12 mouse cellular contexts compared by ENCODE assay signal in the genomic region with DNA sequence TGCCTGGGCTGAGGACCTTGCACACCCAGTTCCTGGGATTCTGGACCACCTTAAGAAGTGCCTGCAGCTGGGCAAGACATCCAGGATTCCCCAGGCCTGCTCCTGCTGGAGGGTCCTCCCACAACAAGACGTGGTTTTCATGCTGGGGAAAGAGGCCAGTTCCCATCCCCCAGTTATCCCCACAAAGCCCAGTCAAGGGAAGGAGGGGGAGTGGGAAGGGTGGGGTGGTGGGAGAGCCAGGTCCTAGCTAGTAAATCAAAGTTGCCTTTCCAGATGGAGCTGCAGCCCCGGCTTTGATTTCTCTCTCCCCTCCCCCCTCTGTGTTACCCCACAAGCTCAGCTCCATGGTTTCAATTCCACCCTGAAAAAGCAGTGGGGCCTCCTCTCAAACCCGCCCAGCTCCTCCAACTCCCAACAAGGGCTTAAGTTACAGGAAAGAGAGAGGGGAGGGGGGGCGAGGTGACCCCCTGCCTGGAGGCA. TPM values are rescaled to one million over a fixed set of nuclear protein-coding genes. Genes with fewer than 3 reads are reported as not detected.
DNase-seq lines count a peak whose midpoint lies in the region; ATAC-seq lines count a peak whose summit lies in the region.
"Had no signal": no experiment of that assay in that cellular context is flagged by ENCODE, and none has a peak within 500 bp of the region (broad histone marks: within the 10 kb centered on the region; RNA-seq: fewer than 3 reads in every experiment).

No protein-coding gene starts in this region.

- ATAC-seq in kidney, embryonic 16.5 days (ENCODE audit: low FRiP score, low TSS enrichment) = peak; percentile 86
- peak; percentile 80 for ATAC-seq in forebrain, embryonic 11.5 days (replicated peaks; ENCODE audit: low FRiP score)
- ATAC-seq: liver, postnatal 0 days; Patski had no signal

- H3K9ac ChIP-seq in kidney, embryonic 16.5 days (replicated peaks; ENCODE audit: low read length) = peak overlapping the region; percentile 17
- peak overlapping the region; percentile 38 for H3K9ac ChIP-seq in forebrain, embryonic 11.5 days (ENCODE audit: low read length)
- H3K9ac ChIP-seq: liver, postnatal 0 days had no signal

- H3K9me3 ChIP-seq in kidney, embryonic 16.5 days (ENCODE audit: low read length) = no peaks in the 10 kb centered on the region
- no peaks in the 10 kb centered on the region for H3K9me3 ChIP-seq in forebrain, embryonic 11.5 days (ENCODE audit: control insufficient read depth, low read length)

- H3K4me2 ChIP-seq in kidney, embryonic 16.5 days (replicated peaks; ENCODE audit: low read depth, low read length) = peak overlapping the region; percentile 15; the same call in 1 of the 2 replicates
- peak overlapping the region; percentile 28 for H3K4me2 ChIP-seq in forebrain, embryonic 11.5 days (ENCODE audit: low read depth, low read length, severe bottlenecking)

- WGBS in kidney, embryonic 16.5 days = 3% methylated on average over 3 of the region's 4 CpGs
- 0% methylated on average over 3 of the region's 4 CpGs for WGBS in forebrain, embryonic 11.5 days

- no peaks in the 10 kb centered on the region for H3K36me3 ChIP-seq in kidney, embryonic 16.5 days (ENCODE audit: insufficient read depth, low read length)
- no peaks in the 10 kb centered on the region for H3K36me3 ChIP-seq in forebrain, embryonic 11.5 days (ENCODE audit: control insufficient read depth, insufficient read depth, low read length)

- DNase-seq in kidney, adult 18-20 months = no peak
- peak; percentile 74 for DNase-seq in embryo, embryonic 10 days (ENCODE audit: low spot score)
- DNase-seq in forebrain, embryonic 11.5 days (ENCODE audit: low spot score) = peak; percentile 73
- DNase-seq in neural tube, embryonic 10.5 days (ENCODE audit: extremely low spot score, low spot score) = peak; percentile 76
- DNase-seq in layer of hippocampus, adult 8-10 months (ENCODE audit: low spot score in 2 of 2) = no peak
- DNase-seq in right cerebral cortex, adult 18-20 months = no peak
- DNase-seq in adrenal gland, adult 18-20 months (ENCODE audit: low spot score in 2 of 2) = no peak
- DNase-seq: gastrocnemius, adult 2 months; liver, postnatal 0 days; thymus, adult 2 months had no signal

- peaks cover 22% of the 10 kb centered on the region for H3K4me1 ChIP-seq in kidney, embryonic 16.5 days (ENCODE audit: insufficient read depth, low read length)
- H3K4me1 ChIP-seq in forebrain, embryonic 11.5 days (replicated peaks; ENCODE audit: control insufficient read depth, insufficient read depth, low read length) = peaks cover 8% of the 10 kb centered on the region

- H3K27ac ChIP-seq in kidney, embryonic 16.5 days (ENCODE audit: low read length) = peak overlapping the region; percentile 84
- peak overlapping the region; percentile 82 for H3K27ac ChIP-seq in forebrain, embryonic 11.5 days (ENCODE audit: low read depth, low read length)
- H3K27ac ChIP-seq: gastrocnemius, adult 2 months had no signal

- no peak overlapping the region for H3K4me3 ChIP-seq in kidney, embryonic 16.5 days (ENCODE audit: low read length)
- H3K4me3 ChIP-seq in forebrain, embryonic 11.5 days (ENCODE audit: low read depth, low read length) = no peak overlapping the region
- H3K4me3 ChIP-seq: gastrocnemius, adult 2 months had no signal

- H3K27me3 ChIP-seq in kidney, embryonic 16.5 days (ENCODE audit: insufficient read depth, low read length) = no peaks in the 10 kb centered on the region
- no peaks in the 10 kb centered on the region for H3K27me3 ChIP-seq in forebrain, embryonic 11.5 days (ENCODE audit: control insufficient read depth, insufficient read depth, low read length)
- H3K27me3 ChIP-seq: Patski had no signal

RNA-seq across cellular contexts. Expression of gene Fzd2, which starts 8.8 kb away (rescaled TPM):
- polyA plus RNA-seq in kidney, embryonic 16.5 days (2015; fragmentation: Nextera tagmentation; extraction: Ambion mirVana) = 27.2 and 27.5 TPM in 2 replicates
- polyA plus RNA-seq in forebrain, embryonic 11.5 days (2014; fragmentation: Nextera tagmentation; extraction: Ambion mirVana) = 45.2 and 46.3 TPM in 2 replicates
- total RNA-seq in layer of hippocampus, adult 8-10 months (2022) = 1 to 10 TPM; 5.9 to 7.3 (median 6.1) TPM
- total RNA-seq in adrenal gland, adult 18-20 months (2021) = 1 to 10 TPM; 2.6 to 3.6 TPM

RNA-seq across cellular contexts. Expression of gene Gm11627, which starts 16.1 kb away (rescaled TPM):
- 7.9 and 10.8 TPM in 2 replicates for polyA plus RNA-seq in kidney, embryonic 16.5 days (2015; fragmentation: Nextera tagmentation; extraction: Ambion mirVana)
- polyA plus RNA-seq in forebrain, embryonic 11.5 days (2014; fragmentation: Nextera tagmentation; extraction: Ambion mirVana) = 12.7 and 13.8 TPM in 2 replicates
- total RNA-seq in layer of hippocampus, adult 8-10 months (2022) = 1 to 10 TPM in 3 of 4 experiments, under 1 TPM in 1; 0.93 to 2.8 (median 1.6) TPM
- not detected for total RNA-seq in adrenal gland, adult 18-20 months (2021)
- total RNA-seq: gastrocnemius, adult 2 months had no signal
- polyA plus RNA-seq: liver, postnatal 0 days; Patski had no signal

RNA-seq across cellular contexts. Expression of gene Gpatch8, which starts 39.2 kb away (rescaled TPM):
- polyA plus RNA-seq in kidney, embryonic 16.5 days (2015; fragmentation: Nextera tagmentation; extraction: Ambion mirVana) = 47.5 and 63.8 TPM in 2 replicates
- polyA plus RNA-seq in forebrain, embryonic 11.5 days (2014; fragmentation: Nextera tagmentation; extraction: Ambion mirVana) = 52.4 and 54.5 TPM in 2 replicates
- 10 to 100 TPM; 49.2 to 66.6 (median 52.9) TPM for total RNA-seq in layer of hippocampus, adult 8-10 months (2022)
- 10 to 100 TPM; 24.6 to 29.8 TPM for total RNA-seq in adrenal gland, adult 18-20 months (2021)

Comparison
In these comparisons a context has a peak if more than half of its experiments do, and no peak if none do; other contexts are left out.
1. DNase-seq: peak in embryo, embryonic 10 days (single experiment), forebrain, embryonic 11.5 days (single experiment) and neural tube, embryonic 10.5 days (single experiment); none in kidney, adult 18-20 months (single experiment), layer of hippocampus, adult 8-10 months (0 of 2), right cerebral cortex, adult 18-20 months (single experiment) and adrenal gland, adult 18-20 months (0 of 2).